Mouse (Mus musculus) testis, adult 2 months (tissue): ENCODE measurements around the gene Lrrc31. TPM values are rescaled to one million over a fixed set of nuclear protein-coding genes. Genes with fewer than 3 reads are reported as not detected.

Experiments
- H3K27ac ChIP-seq: fragments of 200-500 bp; 2 replicates; pipeline ENCODE4 v1.5.1; 2012; ENCODE audit warnings: low read depth, low read length; ENCODE audit not compliant: control insufficient read depth, insufficient read depth
- H3K27me3 ChIP-seq: fragments of 200-500 bp; 2 replicates; pipeline ENCODE4 v1.6.1; 2012; ENCODE audit warnings: mild to moderate bottlenecking, low read length, moderate library complexity; ENCODE audit not compliant: control insufficient read depth, insufficient read depth
- H3K36me3 ChIP-seq: fragments of 200-500 bp; 2 replicates; pipeline ENCODE4 v1.6.1; 2012; ENCODE audit warnings: mild to moderate bottlenecking, low read length; ENCODE audit not compliant: control insufficient read depth, insufficient read depth
- H3K4me1 ChIP-seq: fragments of 200-500 bp; 2 replicates; pipeline ENCODE4 v1.6.1; 2012; ENCODE audit warnings: low read length; ENCODE audit not compliant: control insufficient read depth, insufficient read depth
- H3K4me3 ChIP-seq: fragments of 200-500 bp; 2 replicates; pipeline ENCODE4 v1.5.1; 2012; ENCODE audit warnings: low read depth, mild to moderate bottlenecking, low read length, moderate library complexity, mixed read lengths; ENCODE audit not compliant: control insufficient read depth
- CTCF ChIP-seq: fragments of 200-500 bp; IDR thresholded peaks from 2 replicates; pipeline ENCODE4 v1.5.1; 2012; ENCODE audit warnings: low read depth, mild to moderate bottlenecking, inconsistent platforms, low read length, moderate library complexity; ENCODE audit not compliant: control insufficient read depth, insufficient read depth, insufficient replicate concordance
- POLR2A ChIP-seq: fragments of 200-500 bp; IDR thresholded peaks from 2 replicates; pipeline ENCODE4 v1.6.1; 2012; ENCODE audit warnings: low read depth, mild to moderate bottlenecking, inconsistent platforms, low read length, moderate library complexity; ENCODE audit not compliant: control insufficient read depth
- polyA plus RNA-seq: library from polyadenylated mRNA; depleted of rRNA; stranded (reverse); fragments of >200 nt; gene quantifications from 2 replicates; pipeline ENCODE4 v1.2.3, GENCODE M21; 2012

Lrrc31 gene
- polyA plus RNA-seq, 1 experiment, result not detected

- no peaks in the 10 kb centered on the region for H3K4me1 ChIP-seq
- no peaks in the 10 kb centered on the region for H3K36me3 ChIP-seq
- no peak overlapping the region for H3K4me3 ChIP-seq
- no peak overlapping the region for H3K27ac ChIP-seq
- H3K27me3 ChIP-seq, result no peaks in the 10 kb centered on the region
- TF ChIP-seq POLR2A (no peak), CTCF (no peak)
These were observed 19.0 kb upstream of the Lrrc31 start for GRCm38 (mm10) chr3:30718649-30719048.

- H3K27me3 ChIP-seq, result no peaks in the 10 kb centered on the region
- H3K4me1 ChIP-seq, result no peaks in the 10 kb centered on the region
- no peak overlapping the region for H3K4me3 ChIP-seq
- H3K27ac ChIP-seq, result no peak overlapping the region
- H3K36me3 ChIP-seq, result no peaks in the 10 kb centered on the region
- no peak for TF ChIP-seq CTCF
- no peak for TF ChIP-seq POLR2A
These were observed 13.7 kb upstream of the Lrrc31 start for GRCm38 (mm10) chr3:30713334-30713733.

GRCm38 (mm10) chr3:30710191-30710590 lies 10.5 kb upstream of the Lrrc31 start:
- no peaks in the 10 kb centered on the region for H3K4me1 ChIP-seq
- H3K36me3 ChIP-seq, result no peaks in the 10 kb centered on the region
- no peaks in the 10 kb centered on the region for H3K27me3 ChIP-seq
- H3K27ac ChIP-seq, result no peak overlapping the region
- no peak overlapping the region for H3K4me3 ChIP-seq
- TF ChIP-seq CTCF, result no peak

GRCm38 (mm10) chr3:30706614-30707276 lies 7.1 kb upstream of the Lrrc31 start:
- Histone ChIP-seq H3K4me1 (no peaks in the 10 kb centered on the region), H3K27ac (no peak overlapping the region), H3K36me3 (no peaks in the 10 kb centered on the region), H3K4me3 (no peak overlapping the region), H3K27me3 (no peaks in the 10 kb centered on the region)
- no peak for TF ChIP-seq POLR2A
- no peak for TF ChIP-seq CTCF

- Histone ChIP-seq H3K27me3 (no peaks in the 10 kb centered on the region), H3K4me1 (peaks cover 2% of the 10 kb centered on the region; the same call in 1 of the 2 replicates), H3K36me3 (no peaks in the 10 kb centered on the region), H3K27ac (no peak overlapping the region), H3K4me3 (no peak overlapping the region)
- TF ChIP-seq CTCF (no peak), POLR2A (no peak)
These were observed 6.3 kb upstream of the Lrrc31 start for GRCm38 (mm10) chr3:30705977-30706376.

- Histone ChIP-seq H3K27me3 (no peaks in the 10 kb centered on the region), H3K27ac (no peak overlapping the region), H3K36me3 (no peaks in the 10 kb centered on the region), H3K4me3 (no peak overlapping the region), H3K4me1 (peaks cover 2% of the 10 kb centered on the region; the same call in 1 of the 2 replicates)
- TF ChIP-seq POLR2A, result no peak
- no peak for TF ChIP-seq CTCF
These were observed 1.8 kb downstream of the Lrrc31 start for GRCm38 (mm10) chr3:30697891-30698290.

- Histone ChIP-seq H3K27me3 (no peaks in the 10 kb centered on the region), H3K27ac (no peak overlapping the region), H3K4me1 (no peaks in the 10 kb centered on the region), H3K36me3 (no peaks in the 10 kb centered on the region), H3K4me3 (no peak overlapping the region)
- TF ChIP-seq CTCF (peak; percentile 29; the same call in 1 of the 2 replicates), POLR2A (no peak)
These were observed 3.3 kb downstream of the Lrrc31 start for GRCm38 (mm10) chr3:30696346-30696745.

- Histone ChIP-seq H3K36me3 (no peaks in the 10 kb centered on the region), H3K27ac (no peak overlapping the region), H3K4me3 (no peak overlapping the region), H3K4me1 (no peaks in the 10 kb centered on the region), H3K27me3 (no peaks in the 10 kb centered on the region)
- no peak for TF ChIP-seq POLR2A
- no peak for TF ChIP-seq CTCF
These were observed 4.0 kb downstream of the Lrrc31 start for GRCm38 (mm10) chr3:30695661-30696060.
